ENCODE assay signal across 26 mouse cellular contexts in the genomic region with DNA sequence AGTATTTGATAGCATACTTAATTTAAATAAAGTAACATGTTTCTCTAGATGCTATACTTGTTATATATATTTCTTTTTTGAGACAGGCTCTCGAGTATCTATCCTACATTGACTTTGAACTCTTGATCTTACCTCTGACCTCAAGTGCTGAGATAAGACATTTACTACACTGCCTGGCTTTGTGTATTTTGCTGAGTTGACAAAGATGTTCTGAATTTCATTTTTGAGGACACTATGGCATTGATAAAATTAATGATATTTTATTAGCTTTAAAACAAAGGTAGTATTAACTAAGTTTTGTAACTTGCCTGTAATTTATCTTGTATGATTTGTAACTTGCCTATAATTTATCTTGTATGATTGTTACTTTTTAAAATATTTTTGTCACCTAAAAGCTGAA.
"Had no signal": no experiment of that assay in that cellular context is flagged by ENCODE, and none has a peak within 500 bp of the region (broad histone marks: within the 10 kb centered on the region; RNA-seq: fewer than 3 reads in every experiment).

No protein-coding gene starts in this region.

- H3K4me3 ChIP-seq: embryonic facial prominence, embryonic 10.5 days; embryonic facial prominence, embryonic 12.5 days; embryonic facial prominence, embryonic 13.5 days; embryonic facial prominence, embryonic 15.5 days; erythroblast, embryonic 14.5 days; forebrain, embryonic 10.5 days; forebrain, embryonic 12.5 days; forebrain, embryonic 13.5 days; forebrain, embryonic 15.5 days; gastrocnemius, adult 2 months; heart, adult 2 months had no signal

- ATAC-seq: forebrain, embryonic 13.5 days; forebrain, embryonic 14.5 days; forebrain, embryonic 15.5 days; forebrain, embryonic 16.5 days; forebrain, postnatal 0 days had no signal

- H3K27me3 ChIP-seq: embryonic facial prominence, embryonic 12.5 days; embryonic facial prominence, embryonic 13.5 days; embryonic facial prominence, embryonic 15.5 days; forebrain, embryonic 12.5 days; forebrain, embryonic 13.5 days; forebrain, embryonic 15.5 days had no signal

- H3K27ac ChIP-seq: embryonic facial prominence, embryonic 10.5 days; embryonic facial prominence, embryonic 12.5 days; embryonic facial prominence, embryonic 13.5 days; embryonic facial prominence, embryonic 15.5 days; forebrain, embryonic 10.5 days; forebrain, embryonic 12.5 days; forebrain, embryonic 13.5 days; forebrain, embryonic 15.5 days; gastrocnemius, adult 2 months; heart, adult 2 months had no signal

- DNase-seq: cerebellum, adult 9-10 months; cerebellum, adult 9-11 months; cerebellum, postnatal 14 days; cerebellum, postnatal 25 days; cerebellum, postnatal 36 days; embryo, embryonic 11 days; forebrain, postnatal 0 days; gastrocnemius, adult 2 months; gastrocnemius, postnatal 10 days; gastrocnemius, postnatal 14 days; gastrocnemius, postnatal 25 days; gastrocnemius, postnatal 36 days; heart, adult 11 months; heart, adult 18-20 months; heart, adult 2 months had no signal

- H3K9ac ChIP-seq: embryonic facial prominence, embryonic 12.5 days; embryonic facial prominence, embryonic 13.5 days; embryonic facial prominence, embryonic 15.5 days; forebrain, embryonic 12.5 days; forebrain, embryonic 13.5 days; forebrain, embryonic 15.5 days; forebrain, postnatal 0 days had no signal

- H3K9me3 ChIP-seq: embryonic facial prominence, embryonic 10.5 days; embryonic facial prominence, embryonic 12.5 days; embryonic facial prominence, embryonic 13.5 days; embryonic facial prominence, embryonic 15.5 days; forebrain, embryonic 10.5 days; forebrain, embryonic 12.5 days; forebrain, embryonic 13.5 days; forebrain, embryonic 15.5 days had no signal

- H3K4me2 ChIP-seq: embryonic facial prominence, embryonic 12.5 days; embryonic facial prominence, embryonic 13.5 days; embryonic facial prominence, embryonic 15.5 days; forebrain, embryonic 12.5 days; forebrain, embryonic 13.5 days; forebrain, embryonic 15.5 days had no signal

- H3K4me1 ChIP-seq: embryonic facial prominence, embryonic 10.5 days; embryonic facial prominence, embryonic 12.5 days; embryonic facial prominence, embryonic 13.5 days; embryonic facial prominence, embryonic 15.5 days; forebrain, embryonic 10.5 days; forebrain, embryonic 12.5 days; forebrain, embryonic 13.5 days; forebrain, embryonic 15.5 days had no signal
